Mouse (Mus musculus): ENCODE data around the gene Ptprcap.

GRCm38 (mm10) chr19:4187303-4187702, 33.9 kb downstream of the Ptprcap start:
- TF ChIP-seq POLR2A (IDR thresholded peaks at IDR 0.05; ENCODE audit: low read depth, low read length) (no peak), CTCF (IDR thresholded peaks at IDR 0.05; ENCODE audit: extremely low read depth, insufficient read length, insufficient replicate concordance, low read depth, low read length) (no peak)

Data from small intestine, adult 2 months (tissue).